7 mouse cellular contexts compared by ENCODE assay signal in genomic region chr1:37864511-37865400, GRCm38 (mm10). TPM values are rescaled to one million over a fixed set of nuclear protein-coding genes. Genes with fewer than 3 reads are reported as not detected.
DNase-seq lines count a peak whose midpoint lies in the region; ATAC-seq lines count a peak whose summit lies in the region.

No protein-coding gene starts in this region.

- peak overlapping the region; percentile 68 for H3K4me3 ChIP-seq in intestine, embryonic 15.5 days (replicated peaks)
- H3K4me3 ChIP-seq in midbrain, embryonic 10.5 days = peak overlapping the region; percentile 71

- peak overlapping the region; percentile 89 for H3K27ac ChIP-seq in intestine, embryonic 15.5 days
- peak overlapping the region; percentile 89 for H3K27ac ChIP-seq in midbrain, embryonic 10.5 days (replicated peaks)

- H3K27me3 ChIP-seq in intestine, embryonic 15.5 days (replicated peaks) = no peaks in the 10 kb centered on the region
- H3K27me3 ChIP-seq in midbrain, embryonic 10.5 days (ENCODE audit: low read depth, poor library complexity, severe bottlenecking) = peaks cover 11% of the 10 kb centered on the region; the same call in 1 of the 2 replicates

- H3K4me2 ChIP-seq in intestine, embryonic 15.5 days (replicated peaks) = peak overlapping the region; percentile 83

- WGBS in intestine, embryonic 15.5 days = under 1% methylated on average over 88 of the region's 90 CpGs
- WGBS in midbrain, embryonic 10.5 days = under 1% methylated on average over 88 of the region's 90 CpGs

- H3K4me1 ChIP-seq in intestine, embryonic 15.5 days (replicated peaks) = no peaks in the 10 kb centered on the region
- peaks cover 23% of the 10 kb centered on the region for H3K4me1 ChIP-seq in midbrain, embryonic 10.5 days

- ATAC-seq in intestine, embryonic 15.5 days = peak; percentile 99

- intact Hi-C loops in gastrocnemius, postnatal 36 days (cut with DNase I) = loop anchor here (5.0 to 10.0 kb wide), 4 partner anchors 133 to 430 kb away; partner anchors contain the start of genes Coa5, Eif5b, Txndc9 and Unc50
- intact Hi-C loops in left cerebral cortex, postnatal 25 days (cut with DNase I) = loop anchor here (1.0 to 2.0 kb wide), 2 partner anchors 144 to 186 kb away; partner anchors contain the start of gene 2010300C02Rik

- H3K9ac ChIP-seq in intestine, embryonic 15.5 days = peak overlapping the region; percentile 68

- no peaks in the 10 kb centered on the region for H3K9me3 ChIP-seq in intestine, embryonic 15.5 days
- H3K9me3 ChIP-seq in midbrain, embryonic 10.5 days (replicated peaks) = no peaks in the 10 kb centered on the region

- peak; percentile 100 for DNase-seq in adrenal gland, adult 2 months
- DNase-seq in embryo, embryonic 11.5 days (ENCODE audit: low read depth, low spot score) = peak; percentile 98
- peak; percentile 99 for DNase-seq in gastrocnemius, postnatal 36 days
- DNase-seq in left cerebral cortex, postnatal 25 days (ENCODE audit: low spot score in 2 of 2) = peak; percentile 100
- DNase-seq in midbrain, embryonic 10.5 days (ENCODE audit: low spot score) = peak; percentile 99
- DNase-seq in right cerebral cortex, postnatal 4 days = peak; percentile 99

- no peaks in the 10 kb centered on the region for H3K36me3 ChIP-seq in intestine, embryonic 15.5 days
- H3K36me3 ChIP-seq in midbrain, embryonic 10.5 days = no peaks in the 10 kb centered on the region

RNA-seq across cellular contexts. Expression of gene Tsga10, which starts 1.5 kb away (rescaled TPM):
- 1 to 10 TPM; 5.4 to 5.8 TPM for total RNA-seq in adrenal gland, adult 2 months (2021)
- 0.06 and 0.15 TPM in 2 replicates for polyA plus RNA-seq in adrenal gland, adult 2 months (2012; rRNA removed)
- total RNA-seq in gastrocnemius, postnatal 36 days (2021) = 1 to 10 TPM; 3.4 to 5.0 TPM
- 4.5 and 4.7 TPM in 2 replicates for polyA plus RNA-seq in intestine, embryonic 15.5 days (2015; fragmentation: Nextera tagmentation; extraction: Ambion mirVana)
- total RNA-seq in left cerebral cortex, postnatal 25 days (2021) = 10 to 100 TPM; 19.7 to 24.6 TPM
- polyA plus RNA-seq in midbrain, embryonic 10.5 days (2016; fragmentation: Nextera tagmentation; extraction: Ambion mirVana) = 11.0 and 15.0 TPM in 2 replicates

RNA-seq across cellular contexts. Expression of gene Lipt1, which starts 6.8 kb away (rescaled TPM):
- 10 to 100 TPM; 13.4 to 22.6 TPM for total RNA-seq in adrenal gland, adult 2 months (2021)
- polyA plus RNA-seq in adrenal gland, adult 2 months (2012; rRNA removed) = 1.3 TPM in 2 replicates
- total RNA-seq in gastrocnemius, postnatal 36 days (2021) = 1 to 10 TPM; 5.4 to 7.1 TPM
- 9.0 and 11.4 TPM in 2 replicates for polyA plus RNA-seq in intestine, embryonic 15.5 days (2015; fragmentation: Nextera tagmentation; extraction: Ambion mirVana)
- total RNA-seq in left cerebral cortex, postnatal 25 days (2021) = 10 to 100 TPM in 1 of 2 experiments, 1 to 10 TPM in 1; 7.3 to 10.0 TPM
- 7.3 and 8.9 TPM in 2 replicates for polyA plus RNA-seq in midbrain, embryonic 10.5 days (2016; fragmentation: Nextera tagmentation; extraction: Ambion mirVana)

RNA-seq across cellular contexts. Expression of gene Mitd1, which starts 25.5 kb away (rescaled TPM):
- 1 to 10 TPM; 8.4 to 9.8 TPM for total RNA-seq in adrenal gland, adult 2 months (2021)
- polyA plus RNA-seq in adrenal gland, adult 2 months (2012; rRNA removed) = 1.1 and 2.0 TPM in 2 replicates
- 1 to 10 TPM; 1.6 to 2.3 TPM for total RNA-seq in gastrocnemius, postnatal 36 days (2021)
- 29.7 and 29.8 TPM in 2 replicates for polyA plus RNA-seq in intestine, embryonic 15.5 days (2015; fragmentation: Nextera tagmentation; extraction: Ambion mirVana)
- 10 to 100 TPM; 11.2 to 12.2 TPM for total RNA-seq in left cerebral cortex, postnatal 25 days (2021)
- polyA plus RNA-seq in midbrain, embryonic 10.5 days (2016; fragmentation: Nextera tagmentation; extraction: Ambion mirVana) = 20.8 and 23.1 TPM in 2 replicates

RNA-seq across cellular contexts. Expression of gene Mrpl30, which starts 25.5 kb away (rescaled TPM):
- 100 to 1,000 TPM; 215 to 228 TPM for total RNA-seq in adrenal gland, adult 2 months (2021)
- 46.2 and 56.0 TPM in 2 replicates for polyA plus RNA-seq in adrenal gland, adult 2 months (2012; rRNA removed)
- 100 to 1,000 TPM; 234 to 269 TPM for total RNA-seq in gastrocnemius, postnatal 36 days (2021)
- polyA plus RNA-seq in intestine, embryonic 15.5 days (2015; fragmentation: Nextera tagmentation; extraction: Ambion mirVana) = 255 and 258 TPM in 2 replicates
- total RNA-seq in left cerebral cortex, postnatal 25 days (2021) = 100 to 1,000 TPM; 140 to 152 TPM
- 245 and 251 TPM in 2 replicates for polyA plus RNA-seq in midbrain, embryonic 10.5 days (2016; fragmentation: Nextera tagmentation; extraction: Ambion mirVana)

RNA-seq across cellular contexts. Expression of gene Lyg2, which starts 51.5 kb away (rescaled TPM):
- not detected for total RNA-seq in adrenal gland, adult 2 months (2021)
- polyA plus RNA-seq in adrenal gland, adult 2 months (2012; rRNA removed) = not detected in 2 replicates
- total RNA-seq in gastrocnemius, postnatal 36 days (2021) = not detected
- not detected in 2 replicates for polyA plus RNA-seq in intestine, embryonic 15.5 days (2015; fragmentation: Nextera tagmentation; extraction: Ambion mirVana)
- not detected for total RNA-seq in left cerebral cortex, postnatal 25 days (2021)
- not detected in 2 replicates for polyA plus RNA-seq in midbrain, embryonic 10.5 days (2016; fragmentation: Nextera tagmentation; extraction: Ambion mirVana)

Comparison
In these comparisons a context has a peak if more than half of its experiments do, and no peak if none do; other contexts are left out.
1. Peak in every context shown above with its lines: DNase-seq, ATAC-seq, H3K4me3 ChIP-seq and H3K27ac ChIP-seq.